ENCODE assay signal across 8 mouse cellular contexts in the genomic region with DNA sequence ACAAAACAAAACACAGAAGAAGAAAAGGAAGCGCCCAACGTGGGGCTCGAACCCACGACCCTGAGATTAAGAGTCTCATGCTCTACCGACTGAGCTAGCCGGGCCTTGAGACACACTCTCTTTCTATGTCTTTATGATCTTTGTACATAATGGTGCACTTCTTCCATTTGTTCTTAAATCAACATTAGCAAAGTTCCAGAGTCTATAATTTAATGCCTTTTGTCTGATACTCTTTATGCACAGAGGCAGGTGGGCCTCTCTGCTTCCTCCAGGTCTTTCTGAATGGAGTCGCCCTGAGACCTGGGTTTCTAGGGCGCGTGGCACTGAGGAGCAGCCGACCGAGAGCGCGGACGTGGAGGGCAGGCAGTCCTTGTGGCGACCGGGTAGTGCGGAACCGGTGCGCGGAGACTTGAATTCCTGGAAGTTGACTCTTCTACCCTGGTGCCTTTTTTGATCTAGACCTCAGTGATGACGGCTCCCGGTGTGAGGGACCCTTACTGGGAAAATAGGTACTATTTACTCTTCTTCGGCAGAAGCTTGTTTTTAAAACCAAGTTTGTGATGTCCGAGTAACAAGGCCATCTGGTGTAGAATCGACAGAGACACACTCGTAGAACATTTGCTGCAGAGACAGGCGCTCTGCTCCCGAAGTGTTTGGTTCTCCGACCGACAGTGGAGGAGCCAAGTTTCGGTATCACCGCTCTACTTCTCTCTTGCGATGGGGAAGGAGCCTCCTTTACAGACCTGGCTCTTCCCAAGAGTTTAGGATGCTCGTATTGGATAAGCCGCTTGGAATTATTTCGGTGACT. TPM values are rescaled to one million over a fixed set of nuclear protein-coding genes. Genes with fewer than 3 reads are reported as not detected.
DNase-seq lines count a peak whose midpoint lies in the region; ATAC-seq and TF ChIP-seq lines count a peak whose summit lies in the region.

No protein-coding gene starts in this region.

- no peaks in the 10 kb centered on the region for H3K36me3 ChIP-seq in G1E (replicated peaks)
- H3K36me3 ChIP-seq in forebrain, embryonic 16.5 days (ENCODE audit: control insufficient read depth, insufficient read depth): no peaks in the 10 kb centered on the region
- H3K36me3 ChIP-seq in neural tube, embryonic 15.5 days: no peaks in the 10 kb centered on the region

- H3K4me1 ChIP-seq in G1E (ENCODE audit: insufficient read depth, low read depth, low read length): peaks cover 50% of the 10 kb centered on the region
- H3K4me1 ChIP-seq in forebrain, embryonic 16.5 days (replicated peaks; ENCODE audit: control insufficient read depth, insufficient read depth, low read length): peaks cover 6% of the 10 kb centered on the region; the same call in 1 of the 2 replicates
- no peaks in the 10 kb centered on the region; the same call in 1 of the 2 replicates for H3K4me1 ChIP-seq in lung, adult 2 months (ENCODE audit: control insufficient read depth, insufficient read depth, low read length)
- peaks cover 30% of the 10 kb centered on the region for H3K4me1 ChIP-seq in neural tube, embryonic 15.5 days

- TF ChIP-seq POLR2A in lung, adult 2 months (IDR thresholded peaks at IDR 0.05; ENCODE audit: borderline replicate concordance, extremely low read depth, low read depth, low read length): no peak; the same call in 1 of the 2 replicates

- ATAC-seq in G1E (ENCODE audit: extremely low read depth, insufficient number of reproducible peaks, low FRiP score, poor library complexity, severe bottlenecking): no peak
- ATAC-seq in forebrain, embryonic 16.5 days: peak; percentile 34
- ATAC-seq in neural tube, embryonic 15.5 days (ENCODE audit: low FRiP score): peak; percentile 58

- intact Hi-C loops in heart, postnatal 36 days (cut with DNase I): loop anchor here (5.0 kb wide), 1 partner anchor 222 kb away; no protein-coding TSS in a partner anchor

- no peaks in the 10 kb centered on the region for H3K9me3 ChIP-seq in G1E (replicated peaks)
- no peaks in the 10 kb centered on the region for H3K9me3 ChIP-seq in forebrain, embryonic 16.5 days (ENCODE audit: control insufficient read depth, low read length)
- no peaks in the 10 kb centered on the region for H3K9me3 ChIP-seq in neural tube, embryonic 15.5 days (replicated peaks)

- under 1% methylated on average over 36 of the region's 36 CpGs for WGBS in forebrain, embryonic 16.5 days
- under 1% methylated on average over 36 of the region's 36 CpGs for WGBS in lung, adult 2 months
- under 1% methylated on average over 36 of the region's 36 CpGs for WGBS in neural tube, embryonic 15.5 days

- H3K27ac ChIP-seq in forebrain, embryonic 16.5 days (ENCODE audit: low read length): peak overlapping the region; percentile 87
- peak overlapping the region; percentile 94 for H3K27ac ChIP-seq in layer of hippocampus, adult 2 months
- peak overlapping the region; percentile 84 for H3K27ac ChIP-seq in neural tube, embryonic 15.5 days (replicated peaks)

- TF ChIP-seq CTCF in G1E (IDR thresholded peaks at IDR 0.05; ENCODE audit: low read depth, low read length): no peak
- no peak; the same call in 1 of the 2 replicates for TF ChIP-seq CTCF in layer of hippocampus, adult 2 months (conservative IDR thresholded peaks at IDR 0.05)
- TF ChIP-seq CTCF in lung, adult 2 months (IDR thresholded peaks at IDR 0.05; ENCODE audit: insufficient read depth, low read length): no peak

- peak overlapping the region; percentile 76 for H3K4me3 ChIP-seq in G1E (ENCODE audit: low read depth, low read length)
- H3K4me3 ChIP-seq in forebrain, embryonic 16.5 days (replicated peaks; ENCODE audit: low read length): peak overlapping the region; percentile 79
- H3K4me3 ChIP-seq in layer of hippocampus, adult 2 months: peak overlapping the region; percentile 82
- H3K4me3 ChIP-seq in lung, adult 2 months (replicated peaks; ENCODE audit: extremely low read depth, low read depth, low read length): peak overlapping the region; percentile 94
- peak overlapping the region; percentile 64 for H3K4me3 ChIP-seq in neural tube, embryonic 15.5 days (replicated peaks)

- H3K4me2 ChIP-seq in forebrain, embryonic 16.5 days (ENCODE audit: low read length): peak overlapping the region; percentile 62
- peak overlapping the region; percentile 98 for H3K4me2 ChIP-seq in neural tube, embryonic 15.5 days

- peak overlapping the region; percentile 66 for H3K9ac ChIP-seq in forebrain, embryonic 16.5 days (replicated peaks; ENCODE audit: low read depth, low read length)
- H3K9ac ChIP-seq in neural tube, embryonic 15.5 days (replicated peaks): peak overlapping the region; percentile 64

- H3K27me3 ChIP-seq in G1E (ENCODE audit: insufficient read depth, low read length): no peaks in the 10 kb centered on the region
- no peaks in the 10 kb centered on the region for H3K27me3 ChIP-seq in forebrain, embryonic 16.5 days (replicated peaks; ENCODE audit: control insufficient read depth, insufficient read depth, low read length)
- H3K27me3 ChIP-seq in neural tube, embryonic 15.5 days (replicated peaks): no peaks in the 10 kb centered on the region

- DNase-seq in G1E (ENCODE audit: low spot score): no peak
- DNase-seq in cerebellum, adult 18-20 months: peak; percentile 70 to 85
- peak; percentile 82 to 87 for DNase-seq in heart, postnatal 36 days
- peak; percentile 82 to 85 for DNase-seq in layer of hippocampus, adult 2 months (ENCODE audit: low spot score in 2 of 2)
- DNase-seq in lung, adult 2 months: peak; percentile 79
- peak; percentile 70 for DNase-seq in testis, postnatal 14 days (ENCODE audit: low spot score)

RNA-seq across cellular contexts. Expression of a gene that starts 25.3 kb away (rescaled TPM):
- total RNA-seq in G1E (2014; fragmentation: Nextera tagmentation): not detected in 2 replicates
- not detected in 2 replicates for total RNA-seq in G1E (2017)
- not detected in 2 replicates for polyA plus RNA-seq in G1E (2012)
- polyA plus RNA-seq in forebrain, embryonic 16.5 days (2015; fragmentation: Nextera tagmentation; extraction: Ambion mirVana): 0.66 and 1.1 TPM in 2 replicates
- total RNA-seq in heart, postnatal 36 days (2021): 100 to 1,000 TPM; 261 to 293 TPM
- under 1 TPM in 1 of 2 experiments, not detected in 1; 0.23 TPM for total RNA-seq in layer of hippocampus, adult 2 months (2021)
- 4.6 and 13.8 TPM in 2 replicates for polyA plus RNA-seq in lung, adult 2 months (2012; rRNA removed)
- polyA plus RNA-seq in neural tube, embryonic 15.5 days (2015; fragmentation: Nextera tagmentation; extraction: Ambion mirVana): 2.4 and 3.0 TPM in 2 replicates

RNA-seq across cellular contexts. Expression of a gene that starts 47.6 kb away (rescaled TPM):
- total RNA-seq in G1E (2014; fragmentation: Nextera tagmentation): not detected in 2 replicates
- 0.27 TPM in 1 of 2 replicates, not detected in the other for total RNA-seq in G1E (2017)
- not detected in 2 replicates for polyA plus RNA-seq in G1E (2012)
- not detected in 2 replicates for polyA plus RNA-seq in forebrain, embryonic 16.5 days (2015; fragmentation: Nextera tagmentation; extraction: Ambion mirVana)
- not detected for total RNA-seq in heart, postnatal 36 days (2021)
- not detected for total RNA-seq in layer of hippocampus, adult 2 months (2021)
- polyA plus RNA-seq in lung, adult 2 months (2012; rRNA removed): not detected in 2 replicates
- polyA plus RNA-seq in neural tube, embryonic 15.5 days (2015; fragmentation: Nextera tagmentation; extraction: Ambion mirVana): not detected in 2 replicates

RNA-seq across cellular contexts. Expression of a gene that starts 58.1 kb away (rescaled TPM):
- total RNA-seq in G1E (2014; fragmentation: Nextera tagmentation) (1,322 and 1,463 TPM in 2 replicates), G1E (2017) (307 and 332 TPM in 2 replicates)
- polyA plus RNA-seq in G1E (2012): 16.1 and 19.5 TPM in 2 replicates
- 63.4 and 75.9 TPM in 2 replicates for polyA plus RNA-seq in forebrain, embryonic 16.5 days (2015; fragmentation: Nextera tagmentation; extraction: Ambion mirVana)
- 1,000 to 10,000 TPM in 1 of 2 experiments, 100 to 1,000 TPM in 1; 646 to 1,158 TPM for total RNA-seq in heart, postnatal 36 days (2021)
- total RNA-seq in layer of hippocampus, adult 2 months (2021): 10 to 100 TPM; 22.6 to 36.4 TPM
- 687 and 806 TPM in 2 replicates for polyA plus RNA-seq in lung, adult 2 months (2012; rRNA removed)
- 52.5 and 72.5 TPM in 2 replicates for polyA plus RNA-seq in neural tube, embryonic 15.5 days (2015; fragmentation: Nextera tagmentation; extraction: Ambion mirVana)
